Mouse (Mus musculus) brain, embryonic 14.5 days (tissue): ENCODE measurements around the gene Tox2. TPM values are rescaled to one million over a fixed set of nuclear protein-coding genes. Genes with fewer than 3 reads are reported as not detected.

Experiments
- DNase-seq: peaks from one replicate; pipeline ENCODE4 v3.0.0-alpha.2; 2011; ENCODE audit warnings: low read depth
- CTCF ChIP-seq: fragments of 200-500 bp; IDR thresholded peaks from 2 replicates; pipeline ENCODE4 v1.5.1; 2012; ENCODE audit warnings: inconsistent platforms, mild to moderate bottlenecking, moderate library complexity, borderline replicate concordance; ENCODE audit not compliant: insufficient read depth, insufficient read length; ENCODE audit errors: extremely low read depth
- POLR2A ChIP-seq: fragments of 200-500 bp; IDR thresholded peaks from 2 replicates; pipeline ENCODE4 v1.6.1; 2012; ENCODE audit warnings: mild to moderate bottlenecking, inconsistent platforms, borderline replicate concordance; ENCODE audit not compliant: poor library complexity, insufficient read depth, insufficient read length, severe bottlenecking; ENCODE audit errors: extremely low read depth
- polyA plus RNA-seq: library from polyadenylated mRNA; depleted of rRNA; stranded (reverse); fragments of >200 nt; gene quantifications from 2 replicates; pipeline ENCODE4 v1.2.3, GENCODE M21; 2012

Gene Tox2
- polyA plus RNA-seq, 1 experiment, result 70.4 TPM

DNA sequence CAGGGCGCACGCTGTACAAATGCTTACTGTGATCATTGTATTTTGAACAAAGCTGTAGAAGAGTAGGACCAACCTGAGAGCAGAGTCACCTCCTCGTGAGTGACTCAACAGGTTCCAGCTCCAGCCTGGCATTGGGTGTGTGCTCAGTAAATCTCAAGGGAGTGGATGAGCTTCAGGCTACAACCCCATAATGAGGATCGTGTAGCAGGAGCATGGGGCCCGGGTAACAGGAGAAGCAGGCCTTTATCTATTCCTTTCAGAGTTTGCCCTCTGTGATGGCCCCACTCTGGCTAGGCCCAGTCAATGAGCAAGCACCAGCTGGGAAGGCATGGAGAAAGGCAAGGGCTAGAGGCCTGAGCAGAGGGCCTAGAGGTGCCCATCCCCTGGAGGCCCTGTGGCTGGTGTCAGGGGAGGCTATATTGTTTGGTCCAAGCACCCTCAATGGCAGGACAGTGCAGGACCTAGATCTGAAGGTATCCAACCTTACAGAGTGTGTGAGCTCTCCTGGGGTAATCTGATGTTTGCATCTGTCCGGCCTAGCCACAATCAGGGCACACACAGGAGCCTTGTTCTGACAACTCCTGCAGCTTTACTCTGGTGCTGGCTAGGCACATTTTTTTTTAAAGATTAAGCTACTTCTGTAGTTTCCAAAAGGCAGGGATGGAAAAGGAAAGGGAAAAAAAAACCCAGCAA lies 58.6 kb downstream of the Tox2 start:
- no peak for DNase-seq
- TF ChIP-seq CTCF (no peak), POLR2A (no peak)

DNA sequence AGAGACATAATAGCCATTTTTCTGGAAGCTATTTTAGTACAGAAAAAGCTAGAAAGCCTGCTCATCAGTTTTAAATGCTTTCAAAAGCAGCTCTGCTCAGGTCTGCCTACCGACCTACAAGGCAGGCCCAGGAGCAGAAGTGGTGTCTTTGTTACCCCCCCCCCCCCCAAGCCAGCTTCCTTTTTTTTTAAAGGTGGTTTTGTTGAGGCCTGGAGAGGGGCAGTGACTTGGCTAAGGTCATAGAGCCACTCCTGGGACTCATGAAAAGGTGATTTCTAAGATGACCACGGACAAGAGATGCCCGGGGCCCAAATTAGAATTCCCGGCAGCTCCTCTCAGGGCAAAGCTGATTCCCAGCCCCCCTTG lies 59.1 kb downstream of the Tox2 start:
- TF ChIP-seq POLR2A, result no peak
- TF ChIP-seq CTCF, result no peak
- DNase-seq, result no peak

DNA sequence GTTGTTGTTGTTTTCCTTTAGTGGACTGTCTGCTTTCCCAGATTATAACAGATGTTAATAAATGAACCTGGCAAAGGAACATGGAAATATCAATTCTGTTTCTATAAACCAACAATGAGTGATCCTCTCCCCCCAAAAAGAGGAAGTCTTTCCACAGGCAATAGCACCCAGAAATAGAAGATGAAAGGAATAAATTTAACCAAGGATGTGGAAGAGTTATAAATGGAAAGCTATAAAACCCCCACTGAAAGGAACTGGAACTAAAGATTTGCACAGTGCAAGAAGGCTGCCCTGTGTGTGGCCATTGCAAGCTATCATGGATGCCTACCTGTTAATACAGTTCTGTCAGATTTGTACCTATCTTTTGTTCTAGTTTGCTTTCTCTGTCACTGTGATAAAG lies 64.2 kb downstream of the Tox2 start:
- TF ChIP-seq CTCF (no peak), POLR2A (no peak)
- DNase-seq, result no peak

DNA sequence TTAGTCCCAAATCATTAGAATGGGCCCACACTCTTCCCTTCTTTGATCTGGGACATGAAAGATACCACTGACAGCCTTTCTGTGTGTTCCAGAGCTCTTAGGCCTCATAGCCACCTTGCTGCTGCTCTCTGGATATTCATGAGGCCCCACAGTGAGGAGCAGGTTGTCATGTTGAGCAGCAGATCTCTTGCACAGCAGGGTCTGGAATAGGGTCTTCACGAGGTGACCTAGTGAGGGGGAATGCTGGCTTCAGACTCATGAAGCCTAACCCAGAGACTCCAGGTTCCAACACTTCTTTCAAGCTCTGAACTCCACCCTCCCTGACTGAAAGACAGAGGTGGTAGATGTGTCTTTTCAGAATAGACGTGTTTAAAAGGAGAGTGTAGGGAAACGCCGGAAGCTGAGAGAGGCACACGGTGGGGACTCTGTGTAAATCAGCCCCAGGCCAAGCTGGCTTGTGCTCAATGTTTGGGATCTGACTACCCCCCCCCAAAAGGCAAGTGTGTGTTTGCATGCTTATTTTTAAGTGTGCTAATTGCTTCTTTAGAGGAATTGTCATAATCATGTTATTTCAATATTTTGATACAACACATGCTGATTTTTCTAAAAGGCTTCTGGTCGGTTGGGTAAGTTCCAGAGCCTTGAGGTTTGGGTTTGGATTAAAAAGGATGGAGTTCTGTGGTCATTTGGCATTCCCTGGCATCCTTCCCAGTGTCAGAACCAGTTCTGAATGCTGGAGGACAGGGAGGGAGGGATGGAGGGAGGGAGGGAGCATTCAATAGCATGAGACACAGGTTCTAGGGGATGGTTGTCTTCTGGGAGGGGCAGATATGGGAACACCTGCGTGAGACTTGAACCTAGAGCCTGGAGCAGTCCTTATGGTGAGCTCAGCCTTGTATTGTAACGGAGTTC lies 68.9 kb downstream of the Tox2 start:
- TF ChIP-seq CTCF, result no peak
- TF ChIP-seq POLR2A, result no peak
- DNase-seq, result peak; percentile 62

DNA sequence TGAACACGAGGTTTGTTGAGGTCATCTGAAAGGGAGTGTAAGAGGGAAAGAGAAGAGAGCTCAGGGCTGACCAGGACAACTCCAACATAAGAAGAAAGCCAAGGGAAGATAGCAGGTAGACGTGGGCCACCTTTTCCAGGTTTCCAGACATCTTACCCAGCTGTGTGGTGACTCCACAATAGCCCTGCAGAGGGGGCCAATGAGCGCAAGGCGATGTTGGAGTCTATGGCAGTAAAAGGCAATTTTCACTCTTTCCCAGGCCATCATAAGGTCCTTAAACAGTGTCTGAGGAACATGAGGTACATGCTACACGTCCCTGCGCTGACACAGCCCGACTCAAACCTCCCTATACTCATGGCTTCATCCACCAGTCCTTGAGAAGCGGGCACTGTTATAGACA lies 70.9 kb downstream of the Tox2 start:
- no peak for DNase-seq
- TF ChIP-seq POLR2A (no peak), CTCF (no peak)

DNA sequence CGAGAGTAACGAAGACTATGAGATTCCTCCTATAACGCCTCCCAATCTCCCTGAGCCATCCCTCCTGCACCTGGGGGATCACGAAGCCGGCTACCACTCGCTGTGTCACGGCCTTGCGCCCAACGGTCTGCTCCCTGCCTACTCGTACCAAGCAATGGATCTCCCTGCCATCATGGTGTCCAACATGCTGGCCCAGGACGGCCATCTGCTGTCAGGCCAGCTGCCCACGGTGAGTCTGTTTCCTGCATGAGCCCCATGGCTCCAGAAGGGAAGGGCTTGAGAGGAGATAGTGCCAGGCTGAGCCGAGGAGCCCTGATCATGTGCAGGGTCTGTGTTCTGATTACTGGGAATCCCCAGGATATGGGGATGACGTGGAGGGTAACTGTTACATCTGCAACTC lies 73.1 kb downstream of the Tox2 start:
- no peak for TF ChIP-seq POLR2A
- TF ChIP-seq CTCF, result no peak
- DNase-seq, result no peak

DNA sequence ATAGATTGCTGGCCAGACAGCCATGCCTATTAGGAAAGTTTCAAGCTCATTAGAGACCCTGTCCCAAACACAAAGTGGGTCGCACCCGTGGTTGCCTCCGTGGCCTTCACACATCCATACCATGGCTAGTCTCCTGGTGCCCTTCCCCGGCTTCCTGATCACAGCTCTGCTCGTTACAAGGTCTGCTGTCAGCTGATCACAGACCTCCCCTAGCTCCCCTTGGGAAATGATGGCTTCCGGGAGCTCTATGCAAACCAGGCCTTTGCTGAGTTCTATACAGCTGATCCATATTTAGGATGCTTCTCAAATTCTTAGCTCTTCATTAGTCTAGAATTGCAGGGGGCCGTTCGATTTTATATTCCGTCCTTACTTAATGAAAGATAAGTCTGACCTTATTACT lies 75.1 kb downstream of the Tox2 start:
- TF ChIP-seq CTCF (no peak), POLR2A (no peak)
- no peak for DNase-seq

DNA sequence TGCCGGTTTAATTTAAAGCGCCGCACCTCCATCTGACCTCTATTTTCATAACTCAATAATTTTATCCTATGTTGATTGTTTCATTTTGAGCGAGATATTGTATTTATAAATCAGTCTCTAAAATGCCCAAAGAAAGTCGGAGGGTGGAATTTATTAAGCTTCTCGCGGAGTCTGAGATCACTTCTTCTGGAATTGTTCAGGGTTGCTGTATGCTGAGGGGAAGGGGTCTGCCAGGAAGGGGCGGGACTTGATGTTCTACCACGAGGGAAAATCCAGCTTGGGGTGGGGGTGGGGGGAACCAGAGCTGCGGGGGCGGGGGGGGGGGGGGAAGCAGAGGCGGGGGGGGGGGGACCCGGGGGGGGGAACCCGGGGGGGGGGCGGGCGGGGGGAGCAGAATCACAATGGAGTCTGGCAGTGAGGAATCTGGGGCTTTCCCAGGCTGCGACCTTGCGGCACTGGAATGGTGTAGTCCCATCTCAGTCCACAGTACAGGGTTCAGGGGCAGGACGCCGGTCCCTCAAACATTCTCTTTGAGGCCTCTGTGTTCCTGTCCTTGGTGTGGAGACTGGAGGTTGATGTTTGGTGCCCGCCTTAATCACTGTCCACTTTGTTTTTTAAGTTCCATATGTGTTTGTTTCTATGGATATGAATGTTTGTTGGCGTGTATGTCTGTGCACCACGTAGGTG lies 77.9 kb downstream of the Tox2 start:
- peak; percentile 36 for DNase-seq
- no peak for TF ChIP-seq CTCF
- no peak for TF ChIP-seq POLR2A

DNA sequence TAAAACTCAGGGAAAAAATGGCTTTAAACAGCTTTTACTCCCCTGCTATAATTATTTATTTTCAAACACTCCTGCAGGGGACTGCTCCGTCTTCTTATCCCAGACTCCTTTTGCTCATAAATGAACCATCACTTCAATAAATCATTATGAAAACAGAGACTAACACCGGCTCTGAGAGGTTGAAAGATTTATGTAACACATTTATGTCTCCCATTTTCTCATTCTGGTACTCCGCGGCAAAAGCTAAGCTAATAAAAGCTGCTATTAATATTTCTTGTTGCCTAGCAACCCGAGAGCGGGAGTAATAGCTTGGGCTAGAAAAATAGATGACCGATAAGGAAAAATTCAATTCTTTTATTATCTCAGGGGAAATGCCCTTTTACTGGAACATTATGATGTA lies 81.9 kb downstream of the Tox2 start:
- TF ChIP-seq POLR2A, result no peak
- no peak for TF ChIP-seq CTCF
- DNase-seq, result peak; percentile 68

DNA sequence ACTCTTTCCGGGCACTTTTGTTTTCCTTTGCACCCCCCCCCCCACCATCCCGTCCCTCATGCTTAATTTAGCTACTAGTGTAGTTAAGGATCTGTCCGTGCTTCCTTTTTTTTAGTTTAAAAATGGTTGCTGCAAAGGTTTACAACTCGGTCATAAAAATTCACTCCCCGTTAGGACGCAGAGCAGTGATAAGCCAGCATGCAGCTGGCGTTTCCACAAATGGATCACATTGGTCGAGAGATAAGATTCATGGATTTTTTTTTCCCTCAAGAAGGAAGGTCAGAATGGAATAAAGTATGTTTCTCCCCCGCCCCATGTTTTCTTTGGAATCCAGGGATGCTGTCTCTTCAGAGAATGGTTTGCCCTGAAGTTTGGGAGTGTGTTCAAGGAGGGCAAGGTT lies 82.4 kb downstream of the Tox2 start:
- no peak for DNase-seq
- TF ChIP-seq CTCF (no peak), POLR2A (no peak)

DNA sequence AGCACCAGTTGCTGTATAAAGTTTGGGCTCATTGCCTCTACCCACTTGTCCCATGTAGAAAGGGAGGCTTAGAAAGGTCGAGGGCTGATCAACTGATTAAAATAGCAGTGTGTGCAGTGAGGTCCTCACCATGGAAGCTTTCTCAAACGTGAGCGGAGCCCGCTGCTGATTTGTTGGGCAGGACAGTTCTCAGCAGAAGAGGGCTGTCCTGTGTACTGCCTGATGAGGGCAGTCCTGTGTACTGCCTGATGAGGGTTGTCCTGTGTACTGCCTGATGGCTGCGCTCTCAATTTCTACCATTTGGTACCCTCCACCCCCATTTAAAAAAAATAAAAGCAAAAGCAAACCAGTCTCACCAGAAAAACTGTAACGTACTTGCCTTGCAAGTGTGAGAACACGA lies 82.8 kb downstream of the Tox2 start:
- TF ChIP-seq CTCF (no peak), POLR2A (no peak)
- no peak for DNase-seq
